Comparison of ENCODE assay signal across 8 mouse cellular contexts in genomic region chr8:125349290-125350025, GRCm38 (mm10).
DNase-seq lines count a peak whose midpoint lies in the region; ATAC-seq and TF ChIP-seq lines count a peak whose summit lies in the region.

No protein-coding gene starts in this region.

- peak; percentile 94 for DNase-seq in Patski (ENCODE audit: low read depth, low spot score)
- peak; percentile 75 for DNase-seq in embryo, embryonic 11 days
- peak; percentile 86 to 89 for DNase-seq in heart, adult 2 months
- DNase-seq in lung, adult 18-20 months: peak; percentile 67 to 75
- DNase-seq in ovary, adult 18-20 months (ENCODE audit: low spot score): peak; percentile 82
- no peak for DNase-seq in thymus, postnatal 10 days (ENCODE audit: low spot score in 2 of 2)
- DNase-seq in c-Kit-positive CD71-positive TER-119-positive erythroid progenitor cells, embryonic 14.5 days (ENCODE audit: low spot score): no peak

- ATAC-seq in Patski: peak; percentile 84
- ATAC-seq in intestine, postnatal 0 days: peak; percentile 16; the same call in 1 of the 2 replicates

- TF ChIP-seq CTCF in Patski (IDR thresholded peaks at IDR 0.05): no peak
- no peak for TF ChIP-seq CTCF in heart, adult 2 months (IDR thresholded peaks at IDR 0.05)
- no peak for TF ChIP-seq CTCF in intestine, postnatal 0 days (IDR thresholded peaks at IDR 0.05; ENCODE audit: low read depth)

- no peaks in the 10 kb centered on the region for H3K36me3 ChIP-seq in heart, adult 2 months (ENCODE audit: control insufficient read depth, insufficient read depth, low read length)
- H3K36me3 ChIP-seq in intestine, postnatal 0 days (ENCODE audit: control insufficient read depth, insufficient read depth): no peaks in the 10 kb centered on the region

- peak overlapping the region; percentile 77 for H3K27ac ChIP-seq in heart, adult 2 months
- no peak overlapping the region for H3K27ac ChIP-seq in intestine, postnatal 0 days (ENCODE audit: low read depth, low read length)

- intact Hi-C loops in heart, adult 2 months (cut with DNase I): loop anchor here (2.0 to 5.0 kb wide), 3 partner anchors 21 to 93 kb away; no protein-coding TSS in a partner anchor

- in situ Hi-C loops in Patski (cut with MboI; ENCODE audit: low pct_unique_long_range_greater_than_20kb): loop anchor here (5.0 kb wide), 2 partner anchors 113 to 523 kb away; no protein-coding TSS in a partner anchor

- POLR2A ChIA-PET in Patski (lab: Charles Lee): no interaction called here

- no peaks in the 10 kb centered on the region for H3K79me2 ChIP-seq in heart, adult 2 months (replicated peaks; ENCODE audit: control insufficient read depth, insufficient read depth, low read length)

- no peaks in the 10 kb centered on the region for H3K9me3 ChIP-seq in intestine, postnatal 0 days (ENCODE audit: control insufficient read depth)

- TF ChIP-seq EP300 in heart, adult 2 months (IDR thresholded peaks at IDR 0.05; ENCODE audit: insufficient read depth, low read depth, low read length): peak; percentile 85

- no peak overlapping the region for H3K4me2 ChIP-seq in intestine, postnatal 0 days (replicated peaks; ENCODE audit: low read depth)

- no peak for TF ChIP-seq POLR2A in heart, adult 2 months (IDR thresholded peaks at IDR 0.05; ENCODE audit: insufficient read depth, low read depth, low read length)

- WGBS in heart, adult 2 months: 4% methylated on average over 7 of the region's 7 CpGs
- 17% methylated on average over 7 of the region's 7 CpGs for WGBS in intestine, postnatal 0 days

- H3K4me3 ChIP-seq in heart, adult 2 months: no peak overlapping the region
- no peak overlapping the region for H3K4me3 ChIP-seq in intestine, postnatal 0 days (ENCODE audit: low read depth, low read length)

- CTCF ChIA-PET in Patski (lab: Charles Lee): interaction anchor here (1.1 kb wide), 1 partner anchor 11 kb away, joined by 3 read pairs; no protein-coding TSS in a partner anchor

- peaks cover 8% of the 10 kb centered on the region for H3K27me3 ChIP-seq in Patski
- no peaks in the 10 kb centered on the region for H3K27me3 ChIP-seq in heart, adult 2 months (ENCODE audit: control insufficient read depth, insufficient read depth, low read length)
- H3K27me3 ChIP-seq in intestine, postnatal 0 days (replicated peaks; ENCODE audit: control insufficient read depth, insufficient read depth, low read length): no peaks in the 10 kb centered on the region

- no peak overlapping the region for H3K9ac ChIP-seq in heart, adult 2 months (ENCODE audit: low read depth, low read length)
- H3K9ac ChIP-seq in intestine, postnatal 0 days (ENCODE audit: low read depth, low read length): no peak overlapping the region

- H3K4me1 ChIP-seq in heart, adult 2 months (ENCODE audit: control insufficient read depth, insufficient read depth, low read length): peaks cover 16% of the 10 kb centered on the region
- no peaks in the 10 kb centered on the region; the same call in 1 of the 2 replicates for H3K4me1 ChIP-seq in intestine, postnatal 0 days (replicated peaks; ENCODE audit: control insufficient read depth, insufficient read depth, low read length)

Comparison
In these comparisons a context has a peak if more than half of its experiments do, and no peak if none do; other contexts are left out.
1. DNase-seq: peak in Patski (single experiment), embryo, embryonic 11 days (single experiment), heart, adult 2 months (2 of 2), lung, adult 18-20 months (2 of 2) and ovary, adult 18-20 months (single experiment); none in thymus, postnatal 10 days (0 of 2) and c-Kit-positive CD71-positive TER-119-positive erythroid progenitor cells, embryonic 14.5 days (single experiment).